Mouse (Mus musculus): ENCODE measurements around the gene Ifngr2. TPM values are rescaled to one million over a fixed set of nuclear protein-coding genes. Genes with fewer than 3 reads are reported as not detected.

Gene Ifngr2
- total RNA-seq, 2 experiments from 2014 or later = 116 to 132 TPM

DNA sequence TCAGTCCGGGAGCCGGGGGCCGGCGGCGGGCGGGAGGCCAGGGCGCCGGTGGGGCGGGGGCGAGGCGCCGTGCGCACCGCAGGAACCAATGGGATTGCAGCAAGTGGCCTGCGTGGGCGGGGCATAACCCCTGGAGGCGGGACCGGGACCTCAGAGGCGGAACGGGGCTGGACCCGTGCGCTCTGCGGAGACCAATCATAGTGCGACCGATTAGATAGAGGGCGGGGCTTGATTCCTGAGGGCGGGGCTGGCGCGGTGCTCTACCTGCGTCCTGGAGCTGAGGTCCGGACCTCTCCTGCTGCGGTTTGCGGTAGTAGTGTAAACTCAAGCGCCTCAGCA, 50.8 kb downstream of the Ifngr2 start, which contains the start of gene Tmem50b:
Gene Tmem50b (minus strand): TSS at position 129 of the 339 bp plus-strand sequence.
- intact Hi-C loops (cut with DNase I) = loop anchor here (5.0 kb wide), 1 partner anchor 50 kb away; the partner anchor contains the start of genes Gart and Son
- peak; percentile 99 for DNase-seq

GRCm38 (mm10) chr16:91599242-91599641, 52.4 kb downstream of the Ifngr2 start:
- intact Hi-C loops (cut with DNase I) = loop anchor here (5.0 kb wide), 1 partner anchor 48 kb away; the partner anchor contains the start of genes Gart and Son
- no peak for DNase-seq

GRCm38 (mm10) chr16:91601081-91601480, 54.2 kb downstream of the Ifngr2 start:
- intact Hi-C loops (cut with DNase I) = no loop called here
- DNase-seq = no peak

DNA sequence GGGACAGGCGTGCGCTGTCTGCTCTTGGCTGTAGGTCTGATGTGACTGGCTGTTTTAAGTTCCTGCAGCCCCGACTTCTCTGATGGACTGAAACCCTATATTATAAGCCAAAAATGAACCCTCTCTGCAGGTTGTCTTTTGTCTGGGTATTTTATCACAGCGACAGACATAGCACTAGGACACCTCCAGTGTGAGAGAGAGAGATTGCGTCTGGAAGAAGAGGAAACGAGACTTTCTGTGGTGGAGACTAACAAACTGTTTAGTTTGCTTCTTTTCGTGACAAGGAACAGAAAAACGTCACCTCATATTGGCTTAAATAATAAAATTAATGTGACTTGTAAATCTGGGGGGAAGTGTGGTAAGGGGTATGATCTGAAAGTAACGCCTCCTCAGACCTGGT, 54.8 kb downstream of the Ifngr2 start:
- no peak for DNase-seq
- intact Hi-C loops (cut with DNase I) = no loop called here

DNA sequence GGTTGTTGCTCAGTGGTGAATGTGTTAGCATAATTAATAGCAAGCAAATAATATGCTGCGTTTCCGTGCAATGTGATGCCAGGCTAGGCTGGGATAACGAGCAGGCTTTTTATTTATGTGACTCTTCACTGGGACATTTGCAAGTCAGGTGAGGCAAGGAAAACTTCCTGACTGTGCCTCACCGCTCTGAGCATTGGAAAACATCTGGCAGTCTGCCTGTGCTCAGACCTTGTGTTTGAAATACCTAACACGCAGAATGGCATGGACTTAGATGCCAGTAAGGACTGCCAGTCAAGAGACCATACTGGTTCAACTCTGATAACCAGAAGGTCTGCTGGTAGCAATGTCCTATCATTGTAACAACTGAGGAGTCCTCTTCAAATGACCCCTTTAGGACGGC, 58.3 kb downstream of the Ifngr2 start:
- DNase-seq = peak; percentile 57 to 67
- intact Hi-C loops (cut with DNase I) = no loop called here

DNA sequence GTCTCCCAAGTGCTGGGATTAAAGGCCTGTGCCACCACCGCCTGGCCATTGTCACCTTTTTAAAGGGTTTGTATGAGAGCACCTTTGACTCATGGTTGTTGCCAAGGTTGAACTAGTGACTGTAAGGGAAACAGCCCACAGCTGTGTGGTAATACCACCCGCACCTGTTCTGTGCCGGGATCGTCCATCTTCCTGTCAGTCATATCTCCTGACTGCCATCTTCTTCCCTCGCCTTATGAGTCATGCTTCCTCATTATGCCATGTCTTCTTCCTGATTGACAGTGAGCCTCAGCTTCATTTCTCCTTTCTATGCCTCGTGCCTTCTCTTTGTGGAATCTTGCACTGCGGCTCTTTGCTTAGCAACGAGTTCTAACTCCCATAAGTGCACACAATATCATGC, 60.1 kb downstream of the Ifngr2 start:
- no peak for DNase-seq
- intact Hi-C loops (cut with DNase I) = no loop called here

- intact Hi-C loops (cut with DNase I) = no loop called here
- DNase-seq = peak; percentile 80 to 81
Measured at GRCm38 (mm10) chr16:91609501-91610245, 62.8 kb downstream of the Ifngr2 start.

- intact Hi-C loops (cut with DNase I) = no loop called here
- DNase-seq = peak; percentile 24 to 36
Measured at GRCm38 (mm10) chr16:91611248-91611647, 64.4 kb downstream of the Ifngr2 start.

GRCm38 (mm10) chr16:91612525-91612924, 65.7 kb downstream of the Ifngr2 start:
- no peak for DNase-seq
- intact Hi-C loops (cut with DNase I) = no loop called here

DNA sequence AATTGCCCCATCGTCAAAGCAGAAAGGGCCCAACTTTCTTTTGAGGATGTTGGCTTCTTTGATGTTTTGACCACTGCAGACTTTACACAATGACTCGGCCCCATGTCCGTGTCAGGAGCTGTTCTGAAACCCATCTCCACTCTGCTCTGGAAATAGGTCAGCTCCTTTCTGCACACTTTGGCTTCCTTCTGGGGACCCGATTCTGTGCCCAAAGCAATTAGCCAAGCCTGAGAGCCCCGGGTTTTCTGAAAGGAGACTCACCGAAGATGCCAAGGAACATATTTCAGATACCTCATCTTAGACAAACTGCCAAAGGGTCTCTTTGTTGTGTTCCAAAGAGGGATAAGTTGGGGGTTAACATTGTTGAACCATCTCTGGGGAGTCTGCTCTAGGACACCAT, 67.7 kb downstream of the Ifngr2 start:
- intact Hi-C loops (cut with DNase I) = no loop called here
- no peak for DNase-seq

Small RNA genes lying within 50 kb of the gene (microRNA-seq; reads per million reads assigned to microRNA genes)
- gene Mir6367 = 0 reads per million in 2 experiments

Other genes with a start within 250 kb of the Ifngr2 start
- gene Ifnar2, start 174.3 kb upstream of the Ifngr2 start, total RNA-seq (2021) = 10 to 100 TPM; 39.1 to 42.0 TPM
- gene Gm21970, start 155.4 kb upstream of the Ifngr2 start, total RNA-seq (2021) = not detected
- gene Il10rb, start 140.9 kb upstream of the Ifngr2 start, total RNA-seq (2021) = 100 to 1,000 TPM in 1 of 2 experiments, 10 to 100 TPM in 1; 82.7 to 101 TPM
- 10 to 100 TPM; 46.6 to 58.9 TPM for gene Ifnar1, start 61.8 kb upstream of the Ifngr2 start, total RNA-seq (2021)
- gene Tmem50b, start 50.7 kb downstream of the Ifngr2 start, total RNA-seq (2021) = 10 to 100 TPM; 46.9 to 55.3 TPM
- 10 to 100 TPM in 1 of 2 experiments, 1 to 10 TPM in 1; 9.5 to 11.7 TPM for gene Dnajc28, start 72.0 kb downstream of the Ifngr2 start, total RNA-seq (2021)
- 10 to 100 TPM; 56.2 to 63.4 TPM for gene Gart, start 99.9 kb downstream of the Ifngr2 start, total RNA-seq (2021)
- gene Son, start 100.4 kb downstream of the Ifngr2 start, total RNA-seq (2021) = 100 to 1,000 TPM; 201 to 204 TPM
- 1 to 10 TPM; 5.1 to 9.8 TPM for gene Donson, start 141.7 kb downstream of the Ifngr2 start, total RNA-seq (2021)
- 10 to 100 TPM; 30.0 to 32.2 TPM for gene Cryzl1, start 181.9 kb downstream of the Ifngr2 start, total RNA-seq (2021)
- gene Itsn1, start 182.2 kb downstream of the Ifngr2 start, total RNA-seq (2021) = 10 to 100 TPM; 41.0 to 41.2 TPM

Measured in heart, postnatal 10 days (tissue).